Mouse (Mus musculus): Measurements from ENCODE around the gene Tmem181a. TPM values are rescaled to one million over a fixed set of nuclear protein-coding genes. Genes with fewer than 3 reads are reported as not detected.
"Not testable (repeated sequence)": the region's sequence is repeated elsewhere in the genome, so short reads cannot be mapped to it uniquely, and the experiment has no call there.

The Tmem181a gene
- polyA plus RNA-seq, 1 experiment from 2014 or later = 58.4 TPM

- not testable (repeated sequence) for H3K9me3 ChIP-seq; H3K27ac ChIP-seq (replicated peaks); H3K9ac ChIP-seq; H3K27me3 ChIP-seq; H3K4me2 ChIP-seq; H3K4me1 ChIP-seq (replicated peaks); H3K4me3 ChIP-seq; H3K36me3 ChIP-seq; ATAC-seq (ENCODE audit: low FRiP score, low read depth)
- WGBS = 90% methylated on average over 10 of the region's 10 CpGs
Measured at GRCm38 (mm10) chr17:6355256-6355655, 98.6 kb downstream of the Tmem181a start.

Other genes with a start within 250 kb of the Tmem181a start
- 11.9 and 12.7 TPM in 2 replicates for gene Serac1, start 177.1 kb upstream of the Tmem181a start, polyA plus RNA-seq (2015; fragmentation: Nextera tagmentation; extraction: Ambion mirVana)
- gene Gtf2h5, start 177.1 kb upstream of the Tmem181a start, polyA plus RNA-seq (2015; fragmentation: Nextera tagmentation; extraction: Ambion mirVana) = 199 TPM in 2 replicates
- 120 and 134 TPM in 2 replicates for gene Tulp4, start 150.4 kb upstream of the Tmem181a start, polyA plus RNA-seq (2015; fragmentation: Nextera tagmentation; extraction: Ambion mirVana)
- gene Dynlt1a, start 60.6 kb downstream of the Tmem181a start, polyA plus RNA-seq (2015; fragmentation: Nextera tagmentation; extraction: Ambion mirVana) = 50.2 and 52.7 TPM in 2 replicates
- gene Dynlt1b, start 173.3 kb downstream of the Tmem181a start, polyA plus RNA-seq (2015; fragmentation: Nextera tagmentation; extraction: Ambion mirVana) = 1,039 and 1,079 TPM in 2 replicates